Mouse (Mus musculus): ENCODE measurements around the gene Rpl27a. TPM values are rescaled to one million over a fixed set of nuclear protein-coding genes. Genes with fewer than 3 reads are reported as not detected.

The Rpl27a gene
- polyA plus RNA-seq, 1 experiment: 1,692 TPM

DNA sequence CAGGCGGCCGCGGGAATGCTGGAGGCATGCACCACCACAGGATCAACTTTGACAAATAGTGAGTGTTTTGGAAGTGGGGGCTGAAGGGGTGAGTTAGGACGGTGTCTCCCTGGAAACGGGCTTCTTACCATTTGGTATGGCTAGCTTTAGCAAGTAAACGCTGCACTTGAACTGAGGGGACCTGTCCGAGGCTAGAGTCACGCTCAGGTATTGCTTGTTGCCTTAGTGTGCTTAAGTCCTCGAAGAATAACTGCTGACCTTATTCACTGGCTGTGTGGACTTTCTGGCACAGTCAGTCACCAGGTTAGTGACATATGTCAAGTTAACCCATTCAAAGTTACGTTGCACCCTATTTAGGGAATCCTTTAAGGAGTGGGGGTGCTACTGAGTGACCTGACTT, 989 bp downstream of the Rpl27a start:
- Histone ChIP-seq H3K79me3 (ENCODE audit: low read depth) (peaks cover 35% of the 10 kb centered on the region), H3ac (ENCODE audit: control insufficient read depth, insufficient read length, low read depth) (peak overlapping the region; percentile 92), H3K36me3 (ENCODE audit: control insufficient read depth, insufficient read depth) (peaks cover 56% of the 10 kb centered on the region), H3K79me2 (ENCODE audit: control insufficient read depth, insufficient read depth) (peaks cover 43% of the 10 kb centered on the region), H3K4me3 (ENCODE audit: insufficient read depth, poor library complexity, severe bottlenecking) (peak overlapping the region; percentile 83), H3K27me3 (ENCODE audit: control insufficient read depth, insufficient read depth, insufficient read length) (no peaks in the 10 kb centered on the region)
- TF ChIP-seq CTCF (IDR thresholded peaks at IDR 0.05; ENCODE audit: control insufficient read depth, insufficient read depth, insufficient read length) (no peak), MYOG (IDR thresholded peaks at IDR 0.05; ENCODE audit: control insufficient read depth, extremely low read depth, insufficient read length) (no peak), MYOD1 (IDR thresholded peaks at IDR 0.05; ENCODE audit: control insufficient read depth, insufficient read length, low read depth) (no peak), MAX (IDR thresholded peaks at IDR 0.05) (no peak), CEBPB (IDR thresholded peaks at IDR 0.05; ENCODE audit: low read depth) (no peak), FOSL1 (IDR thresholded peaks at IDR 0.05; ENCODE audit: insufficient read depth, low read length, poor library complexity, severe bottlenecking) (no peak), USF1 (IDR thresholded peaks at IDR 0.05; ENCODE audit: low read depth) (no peak)

DNA sequence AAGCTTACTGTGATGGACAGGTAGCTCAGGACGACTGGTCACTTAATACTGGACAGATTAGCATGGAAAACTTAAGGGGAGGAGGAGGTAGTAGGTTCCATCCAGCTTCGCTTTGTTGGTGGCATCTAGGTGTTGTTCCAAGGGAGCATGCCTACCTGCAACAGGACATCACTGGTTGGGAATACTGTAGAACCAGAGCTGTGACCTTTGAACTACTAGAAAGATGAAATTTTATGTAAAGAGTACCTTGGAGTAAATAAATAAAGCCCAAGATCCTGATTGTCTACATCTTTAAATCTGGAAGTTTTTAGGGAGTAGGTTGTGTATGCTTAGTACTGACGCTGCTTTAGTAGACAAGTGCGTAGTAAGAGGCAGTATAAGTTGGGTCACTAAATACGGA, 3.1 kb downstream of the Rpl27a start:
- Histone ChIP-seq H3K36me3 (ENCODE audit: control insufficient read depth, insufficient read depth) (peaks cover 64% of the 10 kb centered on the region), H3K27me3 (ENCODE audit: control insufficient read depth, insufficient read depth, insufficient read length) (no peaks in the 10 kb centered on the region), H3ac (ENCODE audit: control insufficient read depth, insufficient read length, low read depth) (peak overlapping the region; percentile 31), H3K79me2 (ENCODE audit: control insufficient read depth, insufficient read depth) (peaks cover 43% of the 10 kb centered on the region), H3K4me3 (ENCODE audit: insufficient read depth, poor library complexity, severe bottlenecking) (peak overlapping the region; percentile 83), H3K79me3 (ENCODE audit: low read depth) (peaks cover 35% of the 10 kb centered on the region)
- no peak for TF ChIP-seq MYOG (IDR thresholded peaks at IDR 0.05; ENCODE audit: control insufficient read depth, extremely low read depth, insufficient read length)

DNA sequence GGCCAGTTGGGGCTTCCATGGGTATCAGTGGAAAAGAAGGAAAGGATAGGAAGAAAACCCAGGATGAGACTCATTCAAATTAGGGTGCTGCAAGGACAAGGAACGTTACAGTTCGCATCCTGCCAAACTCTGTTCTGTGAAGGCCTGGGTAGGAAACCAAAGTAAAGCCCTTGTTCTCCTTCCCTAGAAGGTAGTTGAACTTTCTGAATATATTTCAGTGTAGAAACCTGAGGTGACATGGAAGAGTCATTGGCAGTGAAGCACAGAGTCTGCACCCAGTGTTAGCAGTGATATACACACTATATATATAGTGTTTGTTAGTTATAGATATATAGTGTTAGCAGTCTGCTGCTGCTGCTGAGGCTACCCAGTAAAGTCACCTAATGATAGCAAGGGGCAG, 4.4 kb downstream of the Rpl27a start:
- TF ChIP-seq FOSL1 (IDR thresholded peaks at IDR 0.05; ENCODE audit: insufficient read depth, low read length, poor library complexity, severe bottlenecking): no peak
- no peak for TF ChIP-seq USF1 (IDR thresholded peaks at IDR 0.05; ENCODE audit: low read depth)
- TF ChIP-seq MYOD1 (IDR thresholded peaks at IDR 0.05; ENCODE audit: control insufficient read depth, insufficient read length, low read depth): no peak
- no peak for TF ChIP-seq MAX (IDR thresholded peaks at IDR 0.05)
- no peak for TF ChIP-seq MYOG (IDR thresholded peaks at IDR 0.05; ENCODE audit: control insufficient read depth, extremely low read depth, insufficient read length)
- TF ChIP-seq CTCF (IDR thresholded peaks at IDR 0.05; ENCODE audit: control insufficient read depth, insufficient read depth, insufficient read length): no peak
- TF ChIP-seq CEBPB (IDR thresholded peaks at IDR 0.05; ENCODE audit: low read depth): no peak
- peaks cover 43% of the 10 kb centered on the region for H3K79me2 ChIP-seq (ENCODE audit: control insufficient read depth, insufficient read depth)
- H3ac ChIP-seq (ENCODE audit: control insufficient read depth, insufficient read length, low read depth): no peak overlapping the region
- H3K79me3 ChIP-seq (ENCODE audit: low read depth): peaks cover 35% of the 10 kb centered on the region
- no peak overlapping the region for H3K4me3 ChIP-seq (ENCODE audit: insufficient read depth, poor library complexity, severe bottlenecking)
- H3K36me3 ChIP-seq (ENCODE audit: control insufficient read depth, insufficient read depth): peaks cover 70% of the 10 kb centered on the region
- H3K27me3 ChIP-seq (ENCODE audit: control insufficient read depth, insufficient read depth, insufficient read length): no peaks in the 10 kb centered on the region

DNA sequence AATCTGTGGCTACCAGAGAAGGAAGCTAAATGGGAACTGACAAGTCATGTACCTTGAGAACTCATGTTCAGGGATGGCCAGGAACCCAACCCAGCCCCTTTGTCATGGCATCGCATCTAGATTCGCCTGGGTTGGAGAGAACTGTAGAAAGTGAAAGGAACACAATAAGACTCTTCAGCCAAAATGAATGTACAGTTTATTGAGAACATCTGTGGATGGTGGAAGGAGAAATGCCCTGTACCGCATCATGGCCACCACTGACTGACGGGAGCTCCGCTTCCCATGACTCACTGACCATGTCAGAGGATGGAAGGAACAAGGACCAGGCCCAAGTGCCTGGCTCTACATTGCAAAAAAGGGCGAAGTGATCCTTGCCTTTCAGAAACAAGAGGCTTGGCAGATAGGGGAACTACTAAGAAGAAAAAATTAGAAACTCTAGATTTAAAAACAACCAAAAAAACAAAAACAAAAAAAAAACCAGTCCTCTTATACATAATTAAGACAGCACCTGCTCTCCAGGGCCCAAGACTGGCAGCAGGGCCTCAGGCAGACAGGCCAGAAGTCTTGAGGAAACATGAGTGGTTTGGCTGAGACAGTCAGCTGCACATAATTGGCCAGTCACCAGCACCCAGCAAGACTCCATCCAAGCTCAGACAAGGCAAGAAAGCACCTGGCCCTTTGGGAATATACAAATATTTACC, 4.9 kb downstream of the Rpl27a start:
- H3K27me3 ChIP-seq (ENCODE audit: control insufficient read depth, insufficient read depth, insufficient read length): no peaks in the 10 kb centered on the region
- peaks cover 43% of the 10 kb centered on the region for H3K79me2 ChIP-seq (ENCODE audit: control insufficient read depth, insufficient read depth)
- no peak for TF ChIP-seq CTCF (IDR thresholded peaks at IDR 0.05; ENCODE audit: control insufficient read depth, insufficient read depth, insufficient read length)
- no peak for TF ChIP-seq USF1 (IDR thresholded peaks at IDR 0.05; ENCODE audit: low read depth)
- no peak for TF ChIP-seq CEBPB (IDR thresholded peaks at IDR 0.05; ENCODE audit: low read depth)
- TF ChIP-seq FOSL1 (IDR thresholded peaks at IDR 0.05; ENCODE audit: insufficient read depth, low read length, poor library complexity, severe bottlenecking): no peak
- TF ChIP-seq MYOD1 (IDR thresholded peaks at IDR 0.05; ENCODE audit: control insufficient read depth, insufficient read length, low read depth): no peak
- TF ChIP-seq MAX (IDR thresholded peaks at IDR 0.05): no peak
- peaks cover 70% of the 10 kb centered on the region for H3K36me3 ChIP-seq (ENCODE audit: control insufficient read depth, insufficient read depth)
- H3ac ChIP-seq (ENCODE audit: control insufficient read depth, insufficient read length, low read depth): no peak overlapping the region
- H3K4me3 ChIP-seq (ENCODE audit: insufficient read depth, poor library complexity, severe bottlenecking): no peak overlapping the region
- peaks cover 35% of the 10 kb centered on the region for H3K79me3 ChIP-seq (ENCODE audit: low read depth)

DNA sequence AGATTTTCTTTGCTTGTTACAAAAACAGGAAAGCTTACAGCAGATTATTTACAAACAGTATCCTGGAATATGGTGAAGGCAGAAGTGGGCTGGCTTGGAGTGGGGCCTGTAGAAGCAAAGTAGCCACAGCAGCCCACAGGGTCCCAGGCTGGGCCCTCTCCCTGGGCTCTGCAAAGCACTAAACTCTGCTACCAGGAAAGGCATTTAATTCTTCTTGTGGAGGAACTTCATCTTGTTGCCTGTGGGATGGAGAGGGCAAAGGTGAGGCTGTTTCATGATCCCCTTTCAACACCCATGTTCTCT, 5.4 kb downstream of the Rpl27a start:
- Histone ChIP-seq H3K36me3 (ENCODE audit: control insufficient read depth, insufficient read depth) (peaks cover 70% of the 10 kb centered on the region), H3K79me3 (ENCODE audit: low read depth) (peaks cover 32% of the 10 kb centered on the region), H3K27me3 (ENCODE audit: control insufficient read depth, insufficient read depth, insufficient read length) (no peaks in the 10 kb centered on the region), H3K79me2 (ENCODE audit: control insufficient read depth, insufficient read depth) (peaks cover 38% of the 10 kb centered on the region), H3K4me3 (ENCODE audit: insufficient read depth, poor library complexity, severe bottlenecking) (no peak overlapping the region), H3ac (ENCODE audit: control insufficient read depth, insufficient read length, low read depth) (no peak overlapping the region)
- TF ChIP-seq CTCF (IDR thresholded peaks at IDR 0.05; ENCODE audit: control insufficient read depth, insufficient read depth, insufficient read length): no peak
- no peak for TF ChIP-seq MYOD1 (IDR thresholded peaks at IDR 0.05; ENCODE audit: control insufficient read depth, insufficient read length, low read depth)
- TF ChIP-seq FOSL1 (IDR thresholded peaks at IDR 0.05; ENCODE audit: insufficient read depth, low read length, poor library complexity, severe bottlenecking): no peak
- TF ChIP-seq MAX (IDR thresholded peaks at IDR 0.05): no peak
- TF ChIP-seq USF1 (IDR thresholded peaks at IDR 0.05; ENCODE audit: low read depth): no peak
- no peak for TF ChIP-seq CEBPB (IDR thresholded peaks at IDR 0.05; ENCODE audit: low read depth)
- no peak for TF ChIP-seq MYOG (IDR thresholded peaks at IDR 0.05; ENCODE audit: control insufficient read depth, extremely low read depth, insufficient read length)

DNA sequence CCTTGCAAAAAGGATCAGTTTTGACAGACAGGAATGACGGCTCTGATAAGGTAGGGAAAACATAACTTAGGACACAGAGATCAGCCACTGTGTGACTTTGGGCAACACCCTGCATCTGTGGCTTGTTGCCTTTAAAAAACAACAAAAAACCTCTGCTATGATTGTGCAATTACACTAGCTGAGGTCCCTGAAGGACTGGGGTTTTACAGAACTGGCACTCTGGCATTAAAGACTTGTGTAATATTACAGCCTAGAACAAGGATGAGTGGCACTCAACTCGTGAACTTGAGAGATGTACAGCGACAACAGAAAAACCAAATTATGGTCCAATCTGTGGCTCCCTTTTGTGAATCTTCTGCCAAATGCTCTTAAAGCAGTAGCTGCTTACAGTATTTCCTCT, 5.8 kb downstream of the Rpl27a start:
- Histone ChIP-seq H3K27me3 (ENCODE audit: control insufficient read depth, insufficient read depth, insufficient read length) (no peaks in the 10 kb centered on the region), H3K79me3 (ENCODE audit: low read depth) (peaks cover 29% of the 10 kb centered on the region), H3K4me3 (ENCODE audit: insufficient read depth, poor library complexity, severe bottlenecking) (no peak overlapping the region), H3K79me2 (ENCODE audit: control insufficient read depth, insufficient read depth) (peaks cover 35% of the 10 kb centered on the region), H3ac (ENCODE audit: control insufficient read depth, insufficient read length, low read depth) (no peak overlapping the region), H3K36me3 (ENCODE audit: control insufficient read depth, insufficient read depth) (peaks cover 66% of the 10 kb centered on the region)
- TF ChIP-seq CEBPB (IDR thresholded peaks at IDR 0.05; ENCODE audit: low read depth): peak; percentile 85
- TF ChIP-seq FOSL1 (IDR thresholded peaks at IDR 0.05; ENCODE audit: insufficient read depth, low read length, poor library complexity, severe bottlenecking): no peak
